Mouse (Mus musculus) thymus, adult 2 months (tissue): ENCODE data around the gene Nccrp1. TPM values are rescaled to one million over a fixed set of nuclear protein-coding genes. Genes with fewer than 3 reads are reported as not detected.

Experiments used
- DNase-seq: peaks from one replicate; pipeline ENCODE4 v3.0.0; 2021
- H3K27ac ChIP-seq: fragments of 200-500 bp; 2 replicates; pipeline ENCODE4 v1.5.1; 2012; ENCODE audit warnings: low read length, control low read depth; ENCODE audit not compliant: control insufficient read depth, insufficient read depth
- H3K27me3 ChIP-seq: fragments of 200-500 bp; 2 replicates; pipeline ENCODE4 v1.6.1; 2012; ENCODE audit warnings: mild to moderate bottlenecking, low read length, moderate library complexity, mixed read lengths; ENCODE audit not compliant: control insufficient read depth, insufficient read depth
- H3K36me3 ChIP-seq: fragments of 200-500 bp; 2 replicates; pipeline ENCODE4 v1.6.1; 2012; ENCODE audit warnings: mild to moderate bottlenecking, low read length, moderate library complexity; ENCODE audit not compliant: control insufficient read depth, insufficient read depth
- H3K4me1 ChIP-seq: fragments of 200-500 bp; replicated peaks from 2 replicates; pipeline ENCODE4 v1.6.1; 2012; ENCODE audit warnings: low read length; ENCODE audit not compliant: control insufficient read depth, insufficient read depth
- H3K4me3 ChIP-seq: fragments of 200-500 bp; 2 replicates; pipeline ENCODE4 v1.5.1; 2012; ENCODE audit warnings: mild to moderate bottlenecking, low read length, control low read depth, moderate library complexity; ENCODE audit not compliant: control insufficient read depth, insufficient read depth
- CTCF ChIP-seq: fragments of 200-500 bp; IDR thresholded peaks from 2 replicates; pipeline ENCODE4 v1.5.1; 2012; ENCODE audit warnings: mild to moderate bottlenecking, control low read depth, low read length, moderate library complexity, borderline replicate concordance; ENCODE audit not compliant: control insufficient read depth, poor library complexity, insufficient read depth; ENCODE audit errors: extremely low read depth
- POLR2A ChIP-seq: fragments of 200-500 bp; IDR thresholded peaks from 2 replicates; pipeline ENCODE4 v1.6.1; 2012; ENCODE audit warnings: mild to moderate bottlenecking, low read length, control low read depth, moderate library complexity; ENCODE audit not compliant: control insufficient read depth, poor library complexity, insufficient read depth; ENCODE audit errors: extremely low read depth
- WGBS: fragments of 180-500 bp; shearing (Covaris S2); methylation state at CpG from one replicate; pipeline ENCODE4 v1.1.7; 2018; 5-methylcytosine and 5-hydroxymethylcytosine counted together
- polyA plus RNA-seq: library from polyadenylated mRNA; depleted of rRNA; stranded (reverse); fragments of >200 nt; gene quantifications from 2 replicates; pipeline ENCODE4 v1.2.3, GENCODE M21; 2012

Nccrp1 gene
- polyA plus RNA-seq, 1 experiment: 1.4 TPM

GRCm38 (mm10) chr7:28577826-28578542 lies 30.9 kb upstream of the Nccrp1 start:
- Histone ChIP-seq H3K27ac (no peak overlapping the region), H3K27me3 (no peaks in the 10 kb centered on the region), H3K36me3 (no peaks in the 10 kb centered on the region), H3K4me3 (no peak overlapping the region), H3K4me1 (peaks cover 49% of the 10 kb centered on the region)
- no peak for TF ChIP-seq POLR2A
- TF ChIP-seq CTCF: no peak
- 90% methylated on average over 9 of the region's 9 CpGs for WGBS
- no peak for DNase-seq

GRCm38 (mm10) chr7:28576271-28576914 lies 29.3 kb upstream of the Nccrp1 start:
- Histone ChIP-seq H3K4me1 (peaks cover 36% of the 10 kb centered on the region), H3K27ac (no peak overlapping the region), H3K36me3 (no peaks in the 10 kb centered on the region), H3K4me3 (no peak overlapping the region), H3K27me3 (no peaks in the 10 kb centered on the region)
- no peak for DNase-seq
- no peak for TF ChIP-seq CTCF
- TF ChIP-seq POLR2A: no peak
- WGBS: 66% methylated on average over 5 of the region's 5 CpGs

- Histone ChIP-seq H3K36me3 (no peaks in the 10 kb centered on the region), H3K4me1 (peaks cover 34% of the 10 kb centered on the region), H3K27me3 (no peaks in the 10 kb centered on the region), H3K4me3 (no peak overlapping the region), H3K27ac (no peak overlapping the region)
- no peak for DNase-seq
- TF ChIP-seq POLR2A (no peak), CTCF (no peak)
- 95% methylated on average over 11 of the region's 11 CpGs for WGBS
Measured at GRCm38 (mm10) chr7:28575597-28575996, 28.5 kb upstream of the Nccrp1 start.

- WGBS: 90% methylated on average over 3 of the region's 3 CpGs
- H3K27ac ChIP-seq: no peak overlapping the region
- no peak for DNase-seq
Measured at GRCm38 (mm10) chr7:28573236-28573635, 26.2 kb upstream of the Nccrp1 start.

GRCm38 (mm10) chr7:28572689-28573088 lies 25.6 kb upstream of the Nccrp1 start:
- Histone ChIP-seq H3K4me3 (no peak overlapping the region), H3K4me1 (peaks cover 22% of the 10 kb centered on the region), H3K36me3 (no peaks in the 10 kb centered on the region; the same call in 1 of the 2 replicates), H3K27ac (no peak overlapping the region), H3K27me3 (no peaks in the 10 kb centered on the region)
- WGBS: 93% methylated on average over 5 of the region's 5 CpGs
- TF ChIP-seq POLR2A (no peak), CTCF (no peak)
- DNase-seq: no peak

More at GRCm38 (mm10) chr7:28573236-28573635, 26.2 kb upstream of the Nccrp1 start:
- H3K4me3 ChIP-seq: no peak overlapping the region
- H3K27me3 ChIP-seq: no peaks in the 10 kb centered on the region
- TF ChIP-seq CTCF (no peak), POLR2A (no peak)
- H3K4me1 ChIP-seq: peaks cover 20% of the 10 kb centered on the region
- no peaks in the 10 kb centered on the region for H3K36me3 ChIP-seq

GRCm38 (mm10) chr7:28570982-28571682 lies 24.1 kb upstream of the Nccrp1 start:
- H3K27me3 ChIP-seq: no peaks in the 10 kb centered on the region
- no peak for DNase-seq

More at GRCm38 (mm10) chr7:28570982-28571682, 24.1 kb upstream of the Nccrp1 start:
- no peak for TF ChIP-seq POLR2A
- no peak for TF ChIP-seq CTCF
- no peak overlapping the region for H3K4me3 ChIP-seq
- H3K4me1 ChIP-seq: peaks cover 14% of the 10 kb centered on the region
- H3K36me3 ChIP-seq: no peaks in the 10 kb centered on the region; the same call in 1 of the 2 replicates
- WGBS: 90% methylated on average over 5 of the region's 5 CpGs
- H3K27ac ChIP-seq: no peak overlapping the region
